Mouse (Mus musculus): Measurements from ENCODE around the gene Tmem258. TPM values are rescaled to one million over a fixed set of nuclear protein-coding genes. Genes with fewer than 3 reads are reported as not detected.

Tmem258 gene
- total and polyA plus RNA-seq, 3 experiments, result 154 to 205 (median 181) TPM

DNA sequence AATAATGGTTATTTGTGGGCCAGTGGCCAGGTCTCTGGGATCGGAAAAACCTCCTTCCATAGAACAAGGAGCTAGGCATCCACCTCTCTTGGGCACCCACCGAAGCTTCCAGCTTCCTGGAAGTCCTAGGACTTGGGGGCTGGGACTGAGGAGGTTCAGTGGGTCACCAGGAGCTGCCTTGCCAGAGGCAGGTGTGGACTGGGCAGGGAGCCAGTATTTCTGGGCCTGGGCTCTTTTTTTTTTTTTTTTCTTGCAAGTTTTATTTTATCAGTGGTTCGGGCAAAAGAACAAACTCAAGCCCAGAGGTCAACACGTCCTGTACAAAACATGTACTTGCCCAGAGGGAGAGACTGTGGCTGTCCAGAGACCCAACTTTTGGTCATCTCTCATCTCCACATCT, 22.0 kb downstream of the Tmem258 start:
- 0 out of 2 replicates have a peak, but pooled peaks cover 2% of the 10 kb centered on the region for H3K27me3 ChIP-seq (ENCODE audit: control insufficient read depth, insufficient read depth, low read length)
- H3K79me2 ChIP-seq (replicated peaks; ENCODE audit: control insufficient read depth, insufficient read depth, low read length), result no peaks in the 10 kb centered on the region
- 45% methylated on average over 4 of the region's 4 CpGs for WGBS
- no peak overlapping the region for H3K27ac ChIP-seq
- no peak overlapping the region for H3K9ac ChIP-seq (ENCODE audit: low read depth, low read length)
- no peaks in the 10 kb centered on the region for H3K36me3 ChIP-seq (ENCODE audit: control insufficient read depth, insufficient read depth, low read length)
- DNase-seq, result no peak
- TF ChIP-seq EP300 (IDR thresholded peaks at IDR 0.05; ENCODE audit: insufficient read depth, low read depth, low read length) (no peak), POLR2A (IDR thresholded peaks at IDR 0.05; ENCODE audit: insufficient read depth, low read depth, low read length) (no peak), CTCF (IDR thresholded peaks at IDR 0.05) (no peak)
- no peak overlapping the region for H3K4me3 ChIP-seq
- intact Hi-C loops (cut with DNase I), result no loop called here
- H3K4me1 ChIP-seq (ENCODE audit: control insufficient read depth, insufficient read depth, low read length), result no peaks in the 10 kb centered on the region

DNA sequence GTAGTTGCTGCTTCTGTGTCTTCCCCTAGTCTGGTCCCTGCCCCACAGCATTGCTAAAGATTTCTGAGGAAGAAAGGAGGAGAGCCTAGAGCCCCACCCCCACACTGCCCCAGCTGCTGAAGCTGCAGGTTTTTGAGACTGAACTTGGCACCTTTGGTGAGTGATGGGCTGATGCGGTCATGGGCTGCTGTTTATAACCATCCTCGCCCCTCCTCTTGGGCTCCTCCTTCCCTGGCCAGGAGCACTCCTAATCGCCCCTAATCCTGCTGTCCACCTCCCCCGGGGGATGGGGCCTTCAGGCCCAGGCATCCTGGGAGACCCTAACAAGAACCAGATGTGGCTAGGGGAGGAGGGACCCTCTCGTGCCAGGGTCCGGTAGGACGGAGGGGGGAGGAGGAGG, 27.2 kb downstream of the Tmem258 start:
- no peak for DNase-seq
- H3K4me1 ChIP-seq (ENCODE audit: control insufficient read depth, insufficient read depth, low read length), result no peaks in the 10 kb centered on the region
- no peaks in the 10 kb centered on the region for H3K36me3 ChIP-seq (ENCODE audit: control insufficient read depth, insufficient read depth, low read length)
- TF ChIP-seq POLR2A (IDR thresholded peaks at IDR 0.05; ENCODE audit: insufficient read depth, low read depth, low read length) (no peak), CTCF (IDR thresholded peaks at IDR 0.05) (no peak), EP300 (IDR thresholded peaks at IDR 0.05; ENCODE audit: insufficient read depth, low read depth, low read length) (no peak)
- no peaks in the 10 kb centered on the region for H3K27me3 ChIP-seq (ENCODE audit: control insufficient read depth, insufficient read depth, low read length)
- no peak overlapping the region for H3K4me3 ChIP-seq
- no peaks in the 10 kb centered on the region for H3K79me2 ChIP-seq (replicated peaks; ENCODE audit: control insufficient read depth, insufficient read depth, low read length)
- H3K27ac ChIP-seq, result no peak overlapping the region
- intact Hi-C loops (cut with DNase I), result no loop called here
- 24% methylated on average over 7 of the region's 7 CpGs for WGBS
- H3K9ac ChIP-seq (ENCODE audit: low read depth, low read length), result no peak overlapping the region

GRCm38 (mm10) chr19:10231871-10232270, 28.1 kb downstream of the Tmem258 start:
- no peaks in the 10 kb centered on the region for H3K27me3 ChIP-seq (ENCODE audit: control insufficient read depth, insufficient read depth, low read length)
- no peak overlapping the region for H3K9ac ChIP-seq (ENCODE audit: low read depth, low read length)
- H3K4me1 ChIP-seq (ENCODE audit: control insufficient read depth, insufficient read depth, low read length), result no peaks in the 10 kb centered on the region
- H3K79me2 ChIP-seq (replicated peaks; ENCODE audit: control insufficient read depth, insufficient read depth, low read length), result no peaks in the 10 kb centered on the region
- no peak for DNase-seq
- TF ChIP-seq CTCF (IDR thresholded peaks at IDR 0.05) (no peak), EP300 (IDR thresholded peaks at IDR 0.05; ENCODE audit: insufficient read depth, low read depth, low read length) (no peak), POLR2A (IDR thresholded peaks at IDR 0.05; ENCODE audit: insufficient read depth, low read depth, low read length) (no peak)
- H3K4me3 ChIP-seq, result no peak overlapping the region
- intact Hi-C loops (cut with DNase I), result no loop called here
- no peaks in the 10 kb centered on the region for H3K36me3 ChIP-seq (ENCODE audit: control insufficient read depth, insufficient read depth, low read length)
- WGBS, result 46% methylated on average over 5 of the region's 5 CpGs
- no peak overlapping the region for H3K27ac ChIP-seq

DNA sequence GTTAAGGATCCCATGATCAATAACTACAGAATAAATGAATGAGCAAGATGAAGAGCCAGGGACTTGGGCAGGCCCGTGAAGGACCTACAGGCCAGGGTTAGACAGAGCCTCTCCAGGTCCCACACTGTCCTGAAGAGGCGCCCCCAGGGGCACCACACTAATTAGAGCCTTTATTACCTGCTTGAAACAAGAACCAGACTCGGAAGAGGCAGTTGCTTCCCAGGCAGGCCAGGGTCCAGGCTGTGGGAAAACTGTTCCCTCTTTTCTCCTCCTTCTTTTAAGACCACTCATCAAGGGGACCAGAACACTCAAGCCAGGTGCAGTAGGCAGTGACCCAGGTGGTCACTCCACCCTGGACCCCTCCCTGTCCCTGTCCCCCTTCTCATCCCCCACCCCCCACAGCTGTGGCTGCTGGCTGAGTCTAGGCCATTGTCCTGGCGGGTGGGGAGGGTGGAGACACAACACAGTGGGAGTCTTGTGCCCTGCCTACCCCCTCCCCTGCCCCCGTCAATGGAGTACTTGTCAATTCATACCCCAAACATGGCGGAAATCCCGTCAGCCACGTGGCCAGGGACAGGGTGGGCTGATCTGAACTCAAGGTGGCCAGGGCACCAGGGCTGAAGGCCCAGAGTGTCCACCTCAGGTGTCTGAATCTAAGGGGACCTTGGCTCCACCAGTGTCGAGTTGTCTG, 28.7 kb downstream of the Tmem258 start:
- H3K79me2 ChIP-seq (replicated peaks; ENCODE audit: control insufficient read depth, insufficient read depth, low read length), result no peaks in the 10 kb centered on the region
- no peaks in the 10 kb centered on the region for H3K4me1 ChIP-seq (ENCODE audit: control insufficient read depth, insufficient read depth, low read length)
- H3K9ac ChIP-seq (ENCODE audit: low read depth, low read length), result no peak overlapping the region
- no peaks in the 10 kb centered on the region for H3K27me3 ChIP-seq (ENCODE audit: control insufficient read depth, insufficient read depth, low read length)
- TF ChIP-seq CTCF (IDR thresholded peaks at IDR 0.05), result no peak
- TF ChIP-seq POLR2A (IDR thresholded peaks at IDR 0.05; ENCODE audit: insufficient read depth, low read depth, low read length), result no peak
- no peak for TF ChIP-seq EP300 (IDR thresholded peaks at IDR 0.05; ENCODE audit: insufficient read depth, low read depth, low read length)
- 64% methylated on average over 9 of the region's 9 CpGs for WGBS
- intact Hi-C loops (cut with DNase I), result no loop called here
- H3K4me3 ChIP-seq, result no peak overlapping the region
- H3K27ac ChIP-seq, result no peak overlapping the region
- H3K36me3 ChIP-seq (ENCODE audit: control insufficient read depth, insufficient read depth, low read length), result no peaks in the 10 kb centered on the region
- DNase-seq, result no peak

DNA sequence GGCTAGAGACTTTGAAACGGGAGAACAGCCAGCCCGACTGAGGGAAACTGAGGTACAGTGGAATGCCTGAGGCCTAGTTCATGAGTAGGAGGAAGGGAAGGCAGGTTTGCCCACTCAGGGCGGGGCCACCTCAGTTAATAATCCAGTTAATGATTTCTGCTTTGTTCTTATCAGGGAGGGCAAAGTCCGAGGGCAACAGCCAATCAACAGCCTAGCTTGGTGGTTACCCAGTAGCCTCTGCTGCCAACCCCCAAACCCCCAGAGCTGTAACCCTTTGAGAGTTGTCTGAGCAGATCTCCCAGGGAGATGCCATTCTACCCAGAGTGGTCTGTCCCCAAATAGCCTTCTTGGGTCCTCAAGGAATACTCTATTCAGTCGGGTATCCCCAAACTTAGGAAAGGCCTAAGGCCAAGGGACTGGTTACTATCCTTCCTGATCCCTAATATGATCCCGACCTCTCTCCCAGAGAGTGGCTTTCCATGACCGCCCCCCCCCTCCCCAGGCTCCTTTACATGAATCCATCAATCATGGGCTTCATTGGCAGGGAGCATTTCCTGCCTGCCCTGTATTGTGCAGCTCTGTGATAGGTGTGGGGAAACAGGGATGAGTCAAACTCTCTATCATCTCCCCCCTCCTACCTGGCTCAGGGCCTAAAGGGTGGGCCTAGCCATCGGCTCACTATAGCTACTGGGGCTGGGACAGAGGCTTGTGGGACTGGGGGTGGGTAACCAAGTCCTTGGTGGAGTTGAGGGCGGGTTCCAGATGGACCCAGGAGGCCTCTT, 32.2 kb downstream of the Tmem258 start:
- intact Hi-C loops (cut with DNase I), result no loop called here
- 71% methylated on average over 9 of the region's 9 CpGs for WGBS

DNA sequence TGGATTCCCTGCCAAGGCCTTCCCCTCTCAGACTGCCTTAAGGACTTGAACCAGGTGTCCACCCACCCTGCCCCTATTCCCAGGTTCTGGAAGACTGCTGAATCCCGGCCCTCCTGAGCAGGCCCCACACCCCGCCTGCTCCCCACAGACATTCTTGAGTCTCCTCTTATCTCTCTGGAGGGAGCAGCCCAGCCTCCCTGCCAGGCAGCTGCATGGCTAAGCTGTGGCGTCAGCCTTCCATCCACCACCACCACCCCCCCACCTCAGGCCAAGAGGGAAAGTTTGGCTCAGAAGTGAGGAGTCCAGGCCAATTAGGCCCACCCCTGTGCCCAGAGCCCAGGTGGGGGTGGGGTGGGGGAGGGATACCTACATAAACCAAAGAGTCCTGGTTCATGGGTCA, 34.7 kb downstream of the Tmem258 start:
- DNase-seq, result peak in 1 of 2 experiments; percentile 37

More for the DNA sequence above, 32.2 kb downstream of the Tmem258 start:
- no peaks in the 10 kb centered on the region for H3K79me2 ChIP-seq (replicated peaks; ENCODE audit: control insufficient read depth, insufficient read depth, low read length)
- DNase-seq, result no peak
- no peak overlapping the region for H3K4me3 ChIP-seq
- no peaks in the 10 kb centered on the region for H3K4me1 ChIP-seq (ENCODE audit: control insufficient read depth, insufficient read depth, low read length)
- no peak overlapping the region for H3K27ac ChIP-seq
- H3K9ac ChIP-seq (ENCODE audit: low read depth, low read length), result no peak overlapping the region
- no peaks in the 10 kb centered on the region for H3K27me3 ChIP-seq (ENCODE audit: control insufficient read depth, insufficient read depth, low read length)
- TF ChIP-seq CTCF (IDR thresholded peaks at IDR 0.05), result no peak
- no peak for TF ChIP-seq POLR2A (IDR thresholded peaks at IDR 0.05; ENCODE audit: insufficient read depth, low read depth, low read length)
- no peak for TF ChIP-seq EP300 (IDR thresholded peaks at IDR 0.05; ENCODE audit: insufficient read depth, low read depth, low read length)
- no peaks in the 10 kb centered on the region for H3K36me3 ChIP-seq (ENCODE audit: control insufficient read depth, insufficient read depth, low read length)

More for the DNA sequence above, 34.7 kb downstream of the Tmem258 start:
- no peak overlapping the region for H3K4me3 ChIP-seq
- no peaks in the 10 kb centered on the region for H3K79me2 ChIP-seq (replicated peaks; ENCODE audit: control insufficient read depth, insufficient read depth, low read length)
- no peaks in the 10 kb centered on the region for H3K4me1 ChIP-seq (ENCODE audit: control insufficient read depth, insufficient read depth, low read length)
- intact Hi-C loops (cut with DNase I), result no loop called here
- WGBS, result 53% methylated on average over 3 of the region's 3 CpGs
- no peak overlapping the region for H3K27ac ChIP-seq
- no peak overlapping the region for H3K9ac ChIP-seq (ENCODE audit: low read depth, low read length)
- H3K27me3 ChIP-seq (ENCODE audit: control insufficient read depth, insufficient read depth, low read length), result no peaks in the 10 kb centered on the region
- TF ChIP-seq EP300 (IDR thresholded peaks at IDR 0.05; ENCODE audit: insufficient read depth, low read depth, low read length) (no peak), CTCF (IDR thresholded peaks at IDR 0.05) (no peak), POLR2A (IDR thresholded peaks at IDR 0.05; ENCODE audit: insufficient read depth, low read depth, low read length) (no peak)
- no peaks in the 10 kb centered on the region for H3K36me3 ChIP-seq (ENCODE audit: control insufficient read depth, insufficient read depth, low read length)

Data from heart, adult 2 months (tissue).